Mouse (Mus musculus): ENCODE results near the gene Tmem150c. TPM values are rescaled to one million over a fixed set of nuclear protein-coding genes. Genes with fewer than 3 reads are reported as not detected.

The Tmem150c gene
- polyA plus RNA-seq (2017; shearing (Covaris generic)) = not detected

GRCm38 (mm10) chr5:100159638-100159973 lies at the start of gene Tmem150c:
Gene Tmem150c (minus strand): TSS chr5:100159808.

GRCm38 (mm10) chr5:100039602-100040142 lies 119.9 kb downstream of the Tmem150c start, which contains the start of the genes Hnrnpdl and Enoph1:
Gene Hnrnpdl (minus strand): TSS chr5:100039664.
Gene Enoph1 (plus strand): TSS chr5:100039985.

Other genes with a start within 250 kb of the Tmem150c start
- gene Hnrnpd, start 180.9 kb downstream of the Tmem150c start, polyA plus RNA-seq (2017; shearing (Covaris generic)) = 15.9 TPM
- not detected for gene 4930524J08Rik, start 180.7 kb downstream of the Tmem150c start, polyA plus RNA-seq (2017; shearing (Covaris generic))
- gene Hnrnpdl, start 120.1 kb downstream of the Tmem150c start, polyA plus RNA-seq (2017; shearing (Covaris generic)) = 128 TPM
- 37.9 TPM for gene Enoph1, start 119.8 kb downstream of the Tmem150c start, polyA plus RNA-seq (2017; shearing (Covaris generic))